Mouse (Mus musculus) small intestine, adult 2 months (tissue): ENCODE results near the gene Senp6.

Source experiments
- CTCF ChIP-seq: fragments of 200-500 bp; IDR thresholded peaks from 2 replicates; pipeline ENCODE4 v1.5.1; 2012; ENCODE audit warnings: low read depth, mild to moderate bottlenecking, control low read depth, inconsistent platforms, low read length, moderate library complexity, mixed read lengths; ENCODE audit not compliant: insufficient replicate concordance, insufficient read length; ENCODE audit errors: extremely low read depth
- POLR2A ChIP-seq: fragments of 200-500 bp; IDR thresholded peaks from 2 replicates; pipeline ENCODE4 v1.6.1; 2012; ENCODE audit warnings: low read depth, mild to moderate bottlenecking, control low read depth, inconsistent platforms, low read length, moderate library complexity

- TF ChIP-seq CTCF (0 out of 2 replicates have a peak, but pooled peaks have one; percentile 4), POLR2A (peak; percentile 95)
Measured at GRCm38 (mm10) chr9:80164611-80165474, 98.1 kb downstream of the Senp6 start, which contains the start of gene Myo6.
